Mouse (Mus musculus): ENCODE data around the gene Dmpk.

Gene Dmpk

GRCm38 (mm10) chr7:19076586-19076991, 7.1 kb upstream of the Dmpk start:
- DNase-seq: no peak

GRCm38 (mm10) chr7:19077761-19078160, 5.9 kb upstream of the Dmpk start:
- DNase-seq: no peak

- no peak for DNase-seq
Measured at GRCm38 (mm10) chr7:19078732-19079131, 4.9 kb upstream of the Dmpk start.

DNA sequence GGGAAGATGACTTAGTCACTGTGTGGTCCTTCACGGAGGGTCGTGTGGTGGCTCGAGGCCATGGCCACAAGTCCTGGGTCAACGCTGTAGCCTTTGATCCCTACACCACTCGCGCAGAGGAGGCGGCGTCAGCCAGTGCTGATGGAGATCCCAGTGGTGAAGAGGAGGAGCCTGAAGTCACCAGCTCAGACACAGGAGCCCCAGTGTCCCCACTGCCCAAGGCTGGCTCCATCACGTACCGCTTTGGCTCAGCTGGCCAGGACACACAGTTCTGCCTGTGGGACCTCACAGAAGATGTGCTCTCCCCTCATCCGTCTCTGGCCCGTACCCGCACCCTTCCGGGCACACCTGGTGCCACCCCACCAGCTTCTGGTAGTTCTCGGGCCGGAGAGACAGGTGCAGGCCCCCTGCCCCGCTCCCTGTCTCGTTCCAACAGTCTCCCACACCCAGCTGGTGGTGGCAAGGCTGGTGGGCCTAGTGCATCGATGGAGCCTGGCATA, 3.1 kb upstream of the Dmpk start:
- DNase-seq: no peak

- no peak for DNase-seq
Measured at GRCm38 (mm10) chr7:19082171-19082570, 1.5 kb upstream of the Dmpk start.

DNA sequence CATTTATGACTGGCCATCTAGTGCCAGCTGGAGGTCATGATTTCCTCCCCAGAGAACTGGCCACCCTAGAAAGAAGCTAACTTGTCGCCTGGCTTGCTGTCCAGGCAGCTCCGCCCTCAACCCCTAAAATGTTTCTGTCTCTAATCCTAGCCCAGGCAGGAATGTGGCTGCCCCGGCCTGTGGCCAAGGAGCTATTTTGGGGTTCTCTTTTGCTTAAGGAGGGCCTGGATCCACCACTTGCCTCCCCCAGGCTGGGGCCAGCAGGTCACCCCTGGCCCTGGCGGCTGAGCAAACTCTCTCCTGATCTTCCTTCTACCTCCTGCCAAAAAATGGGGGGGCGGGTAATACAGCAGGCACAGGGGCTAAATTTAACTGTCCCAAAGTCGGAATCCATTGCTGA, 553 bp upstream of the Dmpk start:
- DNase-seq: no peak

DNA sequence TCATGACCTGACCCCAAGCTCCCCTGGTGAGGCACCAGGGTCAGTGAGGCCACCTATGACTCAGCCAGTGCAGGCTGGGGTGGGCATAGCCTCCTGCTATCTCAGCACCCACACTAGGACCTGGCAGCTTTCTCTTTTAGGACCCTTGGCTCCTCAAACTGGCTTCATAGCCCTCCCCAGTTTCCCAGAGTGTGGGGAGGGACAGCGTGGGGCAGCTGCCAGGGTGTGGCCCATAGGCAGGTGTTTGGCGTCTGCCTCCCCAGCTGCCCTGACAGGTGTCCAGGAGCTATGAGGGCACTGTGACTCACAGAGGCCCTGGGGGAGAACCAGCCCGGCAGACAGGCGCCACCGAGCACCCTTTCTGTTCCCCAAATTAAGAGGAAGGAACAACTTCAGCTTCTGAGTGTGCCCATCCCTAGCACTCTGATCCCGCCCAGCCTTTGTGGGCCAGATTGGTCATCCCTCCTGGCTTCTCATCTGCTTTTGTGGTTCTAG, 675 bp downstream of the Dmpk start:
- no peak for DNase-seq

- no peak for DNase-seq
Measured at GRCm38 (mm10) chr7:19084921-19085473, 1.3 kb downstream of the Dmpk start.

DNA sequence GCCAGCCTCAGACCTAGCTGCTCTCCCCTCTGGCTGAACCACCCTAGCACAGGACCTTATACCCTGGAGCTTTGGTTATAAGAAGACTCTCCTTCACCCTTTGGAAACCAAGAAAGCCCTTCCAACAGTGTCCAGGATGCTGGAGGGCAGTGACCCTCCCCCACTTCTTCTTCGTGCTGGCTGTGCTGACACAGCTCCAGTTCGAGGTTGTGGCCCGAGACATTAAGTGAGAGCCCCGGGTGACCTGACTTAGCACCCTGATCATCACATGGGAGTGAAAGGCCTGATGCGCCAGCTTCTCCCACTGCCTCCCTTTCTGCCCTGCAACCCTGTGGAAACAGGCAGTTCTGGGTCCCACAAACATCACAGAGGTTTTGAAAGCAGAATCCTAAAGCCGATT, 1.8 kb downstream of the Dmpk start:
- no peak for DNase-seq

GRCm38 (mm10) chr7:19086042-19086441, 2.4 kb downstream of the Dmpk start:
- DNase-seq: no peak

GRCm38 (mm10) chr7:19086760-19087159, 3.1 kb downstream of the Dmpk start:
- no peak for DNase-seq

GRCm38 (mm10) chr7:19088813-19089212, 5.2 kb downstream of the Dmpk start:
- DNase-seq: no peak

- DNase-seq: no peak
Measured at GRCm38 (mm10) chr7:19091913-19092312, 8.3 kb downstream of the Dmpk start.

GRCm38 (mm10) chr7:19092381-19093173, 8.9 kb downstream of the Dmpk start:
- no peak for DNase-seq

DNA sequence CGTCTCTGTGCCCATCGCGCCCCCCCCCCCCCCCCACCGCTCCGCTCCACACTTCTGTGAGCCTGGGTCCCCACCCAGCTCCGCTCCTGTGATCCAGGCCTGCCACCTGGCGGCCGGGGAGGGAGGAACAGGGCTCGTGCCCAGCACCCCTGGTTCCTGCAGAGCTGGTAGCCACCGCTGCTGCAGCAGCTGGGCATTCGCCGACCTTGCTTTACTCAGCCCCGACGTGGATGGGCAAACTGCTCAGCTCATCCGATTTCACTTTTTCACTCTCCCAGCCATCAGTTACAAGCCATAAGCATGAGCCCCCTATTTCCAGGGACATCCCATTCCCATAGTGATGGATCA, 9.5 kb downstream of the Dmpk start:
- no peak for DNase-seq

- DNase-seq: no peak
Measured at GRCm38 (mm10) chr7:19093537-19094385, 10.1 kb downstream of the Dmpk start.

- no peak for DNase-seq
Measured at GRCm38 (mm10) chr7:19094471-19094825, 10.8 kb downstream of the Dmpk start, which contains the start of gene Six5. Gene Six5, plus strand, starts transcription at chr7:19094594.

- DNase-seq: no peak
Measured at GRCm38 (mm10) chr7:19094826-19095750, 11.4 kb downstream of the Dmpk start.

- DNase-seq: no peak
Measured at GRCm38 (mm10) chr7:19095751-19096110, 12.1 kb downstream of the Dmpk start.

GRCm38 (mm10) chr7:19096421-19096976, 12.8 kb downstream of the Dmpk start:
- DNase-seq: no peak

DNA sequence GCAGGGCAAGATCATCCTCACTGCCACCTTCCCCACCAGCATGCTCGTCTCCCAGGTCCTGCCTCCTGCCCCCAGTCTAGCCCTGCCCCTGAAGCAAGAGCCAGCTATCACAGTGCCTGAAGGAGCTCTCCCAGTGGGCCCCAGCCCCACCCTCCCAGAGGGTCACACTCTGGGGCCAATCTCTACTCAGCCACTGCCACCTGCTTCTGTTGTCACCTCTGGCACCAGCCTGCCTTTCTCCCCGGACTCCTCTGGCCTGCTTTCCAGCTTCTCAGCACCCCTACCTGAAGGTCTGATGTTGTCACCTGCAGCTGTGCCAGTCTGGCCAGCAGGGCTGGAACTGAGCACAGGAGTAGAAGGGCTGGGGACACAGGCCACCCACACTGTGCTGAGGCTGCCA, 13.6 kb downstream of the Dmpk start:
- DNase-seq: no peak

- DNase-seq: no peak
Measured at GRCm38 (mm10) chr7:19097863-19098262, 14.2 kb downstream of the Dmpk start.
